Mouse (Mus musculus) embryonic fibroblast, embryonic 13.5 days (primary cell): Measurements from ENCODE around the gene Helz2.

Source experiments
- CTCF ChIP-seq: IDR thresholded peaks from 2 replicates; pipeline ENCODE4 v1.5.1; 2011; ENCODE audit warnings: mild to moderate bottlenecking, control low read depth, low read length, moderate library complexity, borderline replicate concordance; ENCODE audit not compliant: insufficient read depth
- POLR2A ChIP-seq: IDR thresholded peaks from 2 replicates; pipeline ENCODE4 v1.6.1; 2011; ENCODE audit warnings: low read depth, mild to moderate bottlenecking, control low read depth, low read length, moderate library complexity

DNA sequence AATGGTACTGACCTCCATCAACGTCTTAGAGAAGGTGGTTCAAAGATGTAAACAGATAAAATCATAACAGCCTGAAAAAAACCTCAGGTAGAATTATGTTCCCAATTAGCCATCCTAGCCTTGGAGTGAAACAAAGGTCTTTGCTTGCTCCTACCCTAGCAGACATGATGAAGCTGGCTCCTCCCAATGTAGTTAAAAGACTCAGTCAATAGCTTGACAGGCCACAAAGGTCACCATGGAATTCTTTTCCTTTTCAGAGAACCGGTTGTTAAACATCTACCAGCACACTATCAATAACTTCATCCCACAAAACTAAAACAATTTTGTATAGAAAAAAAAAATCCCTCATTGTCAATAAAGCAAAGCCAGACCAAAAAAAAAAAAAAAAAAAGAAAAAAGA, 3.2 kb upstream of the Helz2 start:
- TF ChIP-seq POLR2A = no peak
- TF ChIP-seq CTCF = no peak
